Mouse (Mus musculus): ENCODE data around the gene Mex3b.

Gene Mex3b

GRCm38 (mm10) chr7:82866486-82867270 lies 455 bp upstream of the Mex3b start:
- peak; percentile 92 for DNase-seq

GRCm38 (mm10) chr7:82868309-82869230 lies 1.4 kb downstream of the Mex3b start:
- peak; percentile 15 for DNase-seq

- peak; percentile 76 for DNase-seq
These were observed 2.4 kb downstream of the Mex3b start for GRCm38 (mm10) chr7:82869231-82870147.

- DNase-seq = no peak
These were observed 3.0 kb downstream of the Mex3b start for GRCm38 (mm10) chr7:82870148-82870513.

- no peak for DNase-seq
These were observed 9.4 kb downstream of the Mex3b start for GRCm38 (mm10) chr7:82876551-82876950.

GRCm38 (mm10) chr7:82880016-82880415 lies 12.9 kb downstream of the Mex3b start:
- no peak for DNase-seq

- DNase-seq = no peak
These were observed 13.6 kb downstream of the Mex3b start for GRCm38 (mm10) chr7:82880700-82881099.

- no peak for DNase-seq
These were observed 23.3 kb downstream of the Mex3b start for GRCm38 (mm10) chr7:82890317-82890850.

GRCm38 (mm10) chr7:82890875-82891515 lies 23.9 kb downstream of the Mex3b start:
- DNase-seq = no peak

- DNase-seq = no peak
These were observed 27.2 kb downstream of the Mex3b start for GRCm38 (mm10) chr7:82894366-82894765.

GRCm38 (mm10) chr7:82895606-82896005 lies 28.5 kb downstream of the Mex3b start:
- peak; percentile 16 for DNase-seq

- no peak for DNase-seq
These were observed 29.6 kb downstream of the Mex3b start for GRCm38 (mm10) chr7:82896750-82897149.

GRCm38 (mm10) chr7:82899459-82900297 lies 32.5 kb downstream of the Mex3b start:
- no peak for DNase-seq

GRCm38 (mm10) chr7:82903006-82903405 lies 35.9 kb downstream of the Mex3b start:
- peak; percentile 66 for DNase-seq

- DNase-seq = no peak
These were observed 38.4 kb downstream of the Mex3b start for GRCm38 (mm10) chr7:82905527-82905926.

- peak; percentile 36 for DNase-seq
These were observed 39.9 kb downstream of the Mex3b start for GRCm38 (mm10) chr7:82907081-82907480.

GRCm38 (mm10) chr7:82910536-82911384 lies 43.6 kb downstream of the Mex3b start:
- no peak for DNase-seq

GRCm38 (mm10) chr7:82911501-82911900 lies 44.4 kb downstream of the Mex3b start:
- DNase-seq = peak; percentile 46

- DNase-seq = no peak
These were observed 47.2 kb downstream of the Mex3b start for GRCm38 (mm10) chr7:82914297-82914696.
